Mouse (Mus musculus) adrenal gland, postnatal 25 days (tissue): ENCODE results near the gene Ppp5c. TPM values are rescaled to one million over a fixed set of nuclear protein-coding genes. Genes with fewer than 3 reads are reported as not detected.
A peak's percentile ranks its signal among the peaks of the same experiment; 100 is the strongest.

Experiments
- DNase-seq: peaks from one replicate; pipeline ENCODE4 v3.0.0; 2021; ENCODE audit warnings: mixed read lengths
- total RNA-seq: library from RNA; stranded (reverse); gene quantifications from 2 replicates; pipeline ENCODE4 v1.2.3, GENCODE M21; 2021

Ppp5c gene
- total RNA-seq, 1 experiment from 2014 or later = 93.6 TPM

DNA sequence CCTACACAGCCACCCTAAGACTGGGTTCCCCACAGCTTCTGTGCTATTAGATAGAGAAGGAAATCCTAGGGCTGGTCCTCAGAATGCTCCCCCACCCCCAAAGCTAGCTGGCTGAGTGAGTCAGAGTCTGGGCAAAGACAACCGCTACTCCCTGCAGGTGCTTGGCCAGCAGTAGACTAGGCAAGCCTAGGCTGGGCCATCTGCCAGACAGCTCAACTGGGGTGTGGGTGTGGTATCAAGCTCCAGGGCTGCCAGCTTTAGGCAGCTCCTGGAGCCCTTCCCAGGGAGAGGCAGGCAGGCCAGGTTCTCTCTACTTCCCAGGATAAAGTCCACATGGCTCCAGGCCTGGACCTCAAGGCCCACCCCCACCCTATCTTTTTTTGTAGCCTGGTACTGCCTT, 10.7 kb downstream of the Ppp5c start:
- DNase-seq = peak; percentile 94

DNA sequence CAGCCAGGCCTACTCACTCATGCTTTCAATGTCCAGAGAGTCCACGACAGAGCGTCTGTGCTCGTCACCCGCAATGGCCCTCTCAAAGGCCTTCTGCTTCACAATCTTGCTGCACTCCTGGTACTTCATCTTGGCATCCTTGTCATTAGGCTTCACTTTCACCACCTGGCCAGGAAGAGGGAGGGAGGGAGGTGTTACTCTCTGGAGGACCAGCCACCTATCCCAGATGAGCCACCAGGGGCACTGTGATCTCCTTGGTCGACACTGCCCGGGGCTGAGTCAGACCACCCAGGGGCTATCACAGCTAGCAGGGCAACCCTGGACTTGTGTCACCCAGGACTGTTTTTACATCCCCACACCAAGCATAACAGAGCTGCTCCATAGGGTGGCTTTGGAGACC, 12.3 kb downstream of the Ppp5c start:
- DNase-seq = no peak

GRCm38 (mm10) chr7:17011909-17012590, 15.7 kb downstream of the Ppp5c start:
- no peak for DNase-seq

DNA sequence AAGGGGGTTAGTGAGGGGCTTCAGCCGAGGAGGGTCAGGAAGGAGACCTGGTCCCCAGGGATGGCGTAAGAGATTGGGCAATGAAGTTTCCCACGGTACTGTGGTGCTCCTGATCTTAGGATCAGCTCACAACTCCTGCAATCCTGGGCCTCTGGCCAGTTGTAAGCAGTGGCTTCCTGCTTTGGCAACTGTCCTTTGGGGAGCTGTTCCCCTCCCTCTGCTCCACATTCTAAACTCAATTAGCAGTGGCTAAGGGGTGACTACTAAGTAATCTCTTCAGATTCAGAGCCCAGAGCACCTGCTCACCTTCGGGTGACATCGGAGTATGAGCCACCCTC, 17.7 kb downstream of the Ppp5c start:
- no peak for DNase-seq

DNA sequence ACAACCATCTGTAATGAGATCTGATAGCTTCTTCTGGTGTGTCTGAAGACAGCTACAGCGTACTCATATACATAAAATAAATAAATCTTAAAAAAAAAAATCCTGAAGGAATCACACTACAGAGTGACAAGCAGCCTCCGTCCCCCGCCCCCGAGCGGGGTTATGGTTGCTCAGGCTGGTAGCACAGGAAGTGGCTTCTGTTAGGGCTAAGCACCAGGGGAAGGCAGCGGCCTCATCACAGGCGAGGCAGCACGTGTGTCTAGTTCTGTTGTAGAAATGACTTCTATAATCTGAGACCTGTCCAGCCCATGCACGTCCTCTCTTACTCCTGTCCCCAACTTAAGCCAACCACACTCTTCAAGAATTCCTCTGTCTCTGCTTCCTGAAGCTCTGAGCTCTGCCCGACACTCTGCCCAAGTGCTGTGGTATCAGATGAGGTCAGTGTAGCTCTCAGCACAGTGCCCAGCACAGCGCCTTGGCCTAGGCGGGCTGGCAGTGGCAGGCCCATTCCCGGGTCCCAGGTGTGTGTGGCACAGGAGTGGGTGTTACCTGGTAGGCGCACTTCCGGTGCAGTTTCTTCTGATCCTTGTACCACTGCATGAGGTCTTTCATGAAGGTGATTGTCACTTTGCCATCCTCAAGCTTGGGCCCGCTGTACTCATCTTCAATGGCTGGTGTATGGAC, 18.3 kb downstream of the Ppp5c start:
- no peak for DNase-seq

GRCm38 (mm10) chr7:17007300-17007699, 20.4 kb downstream of the Ppp5c start:
- DNase-seq = no peak

DNA sequence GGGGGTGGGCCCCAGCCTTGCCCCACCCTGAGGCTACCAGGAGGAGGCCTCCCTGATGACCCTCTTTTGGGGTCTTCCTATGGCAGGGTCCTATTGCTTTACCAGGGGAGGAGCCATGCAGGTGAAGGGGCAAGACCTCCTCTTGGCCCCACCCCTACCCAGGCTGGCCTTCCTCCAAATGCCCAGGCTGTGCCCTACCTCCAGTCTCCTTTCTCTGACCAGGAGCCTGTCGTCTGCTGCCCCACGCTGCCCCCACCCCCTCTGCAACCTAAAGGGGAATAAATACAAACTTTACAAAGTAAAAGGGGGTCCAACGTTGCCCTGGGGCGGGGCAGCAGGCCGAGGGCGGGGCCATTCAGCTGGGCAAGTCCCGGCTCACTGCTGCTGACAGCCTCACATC, 23.0 kb downstream of the Ppp5c start:
- DNase-seq = no peak

GRCm38 (mm10) chr7:17003230-17003960, 24.3 kb downstream of the Ppp5c start:
- no peak for DNase-seq

DNA sequence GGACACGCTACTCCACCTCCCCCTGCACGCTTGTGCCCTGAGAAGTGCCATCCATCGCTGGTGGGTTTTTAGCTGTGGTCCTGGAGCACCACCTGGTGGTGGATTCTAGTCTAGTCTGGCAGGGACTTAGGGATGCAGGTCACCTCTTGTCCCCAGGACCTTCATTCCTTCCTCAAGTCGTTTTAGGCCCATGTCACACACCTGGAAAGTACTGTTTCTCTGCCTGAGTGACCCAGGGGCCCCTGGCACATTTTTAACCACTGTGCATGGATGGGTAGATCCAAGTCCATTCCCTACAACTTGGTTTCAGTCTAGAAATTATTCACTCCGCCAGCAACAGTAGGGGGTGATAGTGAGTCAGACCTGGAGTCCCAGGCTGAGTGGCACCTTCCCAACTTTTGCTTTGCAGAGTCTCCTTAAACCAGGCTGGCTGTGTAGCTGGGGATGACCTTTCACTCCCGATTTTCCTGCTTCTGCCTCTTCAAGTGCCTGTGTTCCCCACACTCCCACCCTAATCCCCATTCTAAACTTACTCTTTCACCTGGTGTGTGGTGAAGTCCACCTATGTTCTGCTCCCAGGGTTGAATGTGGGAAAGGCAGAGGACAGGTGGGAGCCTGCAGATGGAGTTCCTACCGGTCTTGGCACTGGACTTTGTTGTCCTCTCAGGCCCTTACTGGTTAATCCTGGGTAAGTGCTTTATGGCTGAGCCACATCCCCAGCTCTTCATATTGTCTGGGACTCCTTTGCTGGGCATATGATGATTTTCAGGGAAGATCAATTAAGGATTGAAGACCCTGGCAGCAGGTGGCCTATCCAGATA, 25.1 kb downstream of the Ppp5c start:
- peak; percentile 79 for DNase-seq

- DNase-seq = peak; percentile 89
Measured at GRCm38 (mm10) chr7:16999650-17000049, 28.1 kb downstream of the Ppp5c start.

GRCm38 (mm10) chr7:16999233-16999632, 28.5 kb downstream of the Ppp5c start:
- DNase-seq = no peak

DNA sequence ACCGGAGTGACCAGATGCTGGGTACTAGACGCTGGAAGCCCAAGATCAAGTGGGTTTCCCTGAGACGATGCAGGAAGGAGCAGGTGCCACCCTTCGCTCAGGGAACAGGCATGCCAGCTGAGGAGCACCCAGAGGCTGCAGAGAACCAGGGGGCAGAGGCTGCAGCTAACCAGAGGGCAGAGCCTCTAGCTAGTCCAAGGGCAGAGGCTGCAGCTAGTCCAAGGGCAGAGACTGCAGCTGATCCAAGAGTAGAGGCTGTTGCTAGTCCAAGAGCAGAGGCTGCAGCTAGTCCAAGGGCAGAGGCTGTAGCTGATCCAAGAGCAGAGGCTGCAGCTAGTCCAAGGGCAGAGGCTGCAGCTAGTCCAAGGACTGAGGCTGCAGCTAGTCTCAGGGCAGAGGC, 32.4 kb downstream of the Ppp5c start:
- no peak for DNase-seq

DNA sequence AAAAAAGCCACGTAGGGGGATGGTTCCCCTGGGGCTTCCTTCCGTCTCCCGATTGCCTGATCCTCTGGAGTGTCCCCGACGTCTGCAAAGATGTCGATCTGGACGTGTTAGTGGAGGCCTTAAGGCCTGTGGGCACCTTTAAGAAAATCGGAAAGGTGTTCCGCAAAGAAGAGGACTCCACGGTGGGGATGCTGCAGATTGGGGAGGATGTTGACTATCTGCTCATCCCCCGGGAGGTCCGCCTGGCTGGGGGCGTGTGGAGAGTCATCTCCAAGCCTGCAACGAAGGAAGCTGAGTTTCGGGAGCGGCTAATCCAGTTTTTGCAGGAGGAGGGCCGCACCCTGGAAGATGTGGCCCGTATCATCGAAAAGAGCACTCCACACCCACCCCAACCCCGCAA, 33.3 kb downstream of the Ppp5c start:
- no peak for DNase-seq

DNA sequence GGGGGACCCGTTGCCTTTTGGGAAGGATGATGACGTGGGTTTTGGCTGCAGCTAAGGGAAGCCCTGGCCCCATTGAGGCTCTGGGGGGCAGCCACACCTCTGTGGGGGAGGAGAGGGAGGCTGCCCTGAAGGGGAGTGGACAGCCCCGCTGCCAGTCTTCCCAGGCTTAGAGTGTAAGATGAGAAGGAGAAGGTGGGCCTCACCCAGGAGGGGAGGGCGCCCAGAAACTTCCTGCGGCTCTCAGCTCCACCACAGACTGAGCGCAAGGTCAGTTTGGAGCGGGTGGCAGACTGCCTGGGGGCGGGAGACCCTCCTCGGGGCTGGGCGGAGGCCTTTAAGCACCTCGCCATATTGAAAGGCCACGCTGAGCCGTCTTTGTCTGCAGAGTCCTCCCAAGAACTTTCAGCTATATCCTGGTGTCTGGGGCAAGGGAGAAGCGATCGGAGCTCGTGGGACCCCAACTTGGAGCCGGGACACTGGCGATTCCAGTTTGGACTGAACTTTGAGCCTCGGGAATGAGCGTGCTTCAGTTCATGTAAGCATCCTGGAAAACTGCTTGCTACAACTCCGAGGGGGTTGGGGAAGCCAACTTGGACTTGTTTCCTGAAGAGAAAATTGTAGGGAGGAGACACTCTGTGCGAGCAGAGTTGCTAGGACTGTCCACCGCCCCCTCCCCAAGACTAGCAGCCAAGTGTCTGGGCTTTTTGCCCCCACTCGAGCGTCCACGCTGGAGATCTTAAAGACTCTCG, 33.9 kb downstream of the Ppp5c start:
- DNase-seq = peak; percentile 86

- no peak for DNase-seq
Measured at GRCm38 (mm10) chr7:16992451-16992807, 35.3 kb downstream of the Ppp5c start, which contains the start of gene Ccdc8. TSS of gene Ccdc8 (plus strand) at chr7:16992708.

DNA sequence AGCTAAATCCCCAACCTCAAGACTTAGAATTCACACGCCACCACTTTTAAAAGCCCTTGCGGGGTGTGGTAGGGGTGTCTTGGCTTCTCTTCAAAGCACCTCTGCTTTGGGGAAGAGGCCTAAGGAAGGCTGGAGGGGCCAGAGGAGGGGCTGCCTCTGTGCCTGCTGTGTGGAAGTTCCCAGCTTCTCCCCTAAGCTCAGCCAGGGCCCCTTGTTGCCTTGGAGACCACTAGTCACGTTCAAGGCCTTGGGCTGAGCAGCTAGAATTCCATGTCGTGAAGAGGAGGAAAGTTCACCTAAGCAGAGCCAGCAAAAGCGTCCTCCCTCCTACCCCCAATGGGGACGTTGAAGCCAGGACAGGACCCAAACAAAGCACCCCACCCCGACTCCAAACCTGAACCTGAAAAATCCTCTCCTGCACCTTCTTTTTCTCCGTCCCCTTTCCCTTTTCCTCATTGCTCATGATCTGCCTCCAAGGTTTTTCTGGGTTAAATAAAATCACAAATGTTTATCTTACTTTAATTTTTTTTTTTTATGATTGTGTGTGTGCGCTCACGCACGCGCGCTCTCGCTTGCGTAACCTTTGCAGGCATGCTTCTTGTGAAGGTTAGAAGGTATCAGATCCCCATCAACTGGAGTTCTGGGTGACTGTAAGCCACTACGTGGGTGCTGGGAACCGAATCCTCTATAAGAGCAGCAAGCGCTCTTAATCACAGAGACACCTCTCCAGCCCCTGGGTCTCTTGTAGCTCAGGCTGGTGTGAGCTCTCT, 35.9 kb downstream of the Ppp5c start:
- DNase-seq = peak; percentile 45

DNA sequence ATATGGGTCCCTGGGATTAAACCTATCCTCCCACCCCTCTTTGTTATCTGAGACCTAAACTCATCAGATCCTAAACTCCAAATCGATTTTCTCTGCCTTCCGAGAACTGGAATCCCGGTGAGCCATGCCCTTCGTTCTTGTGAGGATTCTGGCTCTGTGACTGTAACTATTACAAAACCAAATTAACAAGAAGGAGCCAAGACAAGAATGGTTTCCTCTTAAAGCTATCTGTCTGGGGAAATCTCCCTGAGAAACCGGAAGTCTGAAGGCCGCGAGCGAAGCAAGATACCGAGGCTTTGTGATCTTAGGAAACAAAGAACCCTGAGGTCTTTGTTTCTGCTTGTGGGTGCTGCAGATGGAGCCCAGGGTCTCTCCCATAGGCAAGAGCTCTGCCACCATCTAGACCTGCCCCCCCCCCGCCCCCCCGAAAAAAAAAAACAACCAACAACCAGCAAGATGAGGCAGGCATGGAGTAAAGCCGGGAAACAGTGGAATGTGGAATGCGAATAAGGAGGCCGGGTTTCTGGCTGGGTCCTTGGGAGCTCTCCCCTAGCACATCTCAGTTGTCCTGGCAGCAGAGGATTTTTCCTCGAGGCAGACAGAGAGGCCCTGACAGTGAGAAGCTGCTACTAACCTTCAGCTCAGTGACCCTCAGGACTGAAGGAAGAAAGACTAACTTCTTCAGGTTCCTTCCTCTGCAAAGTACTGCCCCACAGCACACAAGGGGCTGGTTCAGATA, 37.5 kb downstream of the Ppp5c start:
- DNase-seq = no peak

DNA sequence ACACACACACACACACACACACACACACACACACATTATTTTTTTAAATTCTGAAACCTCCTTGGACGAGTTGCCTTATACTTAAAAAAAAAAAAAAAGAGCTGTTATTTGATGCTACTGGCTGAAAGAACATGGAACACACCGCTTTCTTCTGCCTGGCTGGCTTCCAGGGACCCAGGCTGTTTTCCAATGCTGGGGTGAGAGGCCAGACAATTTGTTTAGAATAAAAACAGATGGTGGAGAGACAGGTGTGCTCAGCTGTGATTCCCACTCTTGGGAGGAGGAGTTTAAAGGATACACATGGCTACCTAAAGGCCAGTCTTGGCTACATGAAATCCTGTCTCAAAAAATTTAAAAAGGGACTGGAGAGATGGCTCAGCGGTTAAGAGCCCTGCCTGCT, 39.3 kb downstream of the Ppp5c start:
- DNase-seq = peak; percentile 49

- DNase-seq = no peak
Measured at GRCm38 (mm10) chr7:16987541-16988149, 40.1 kb downstream of the Ppp5c start.
